Mouse (Mus musculus) spleen, postnatal 10 days (tissue): ENCODE measurements at regions not wholly inside any gene's neighbourhood (a gene's known extent, or its start where the extent isn't known, plus 50 kb on each side); places are given as distances from the start of the nearest gene placed in this dataset.

Experiments
- DNase-seq, 2 experiments: peaks; one replicate each; pipeline ENCODE4 v3.0.0; 2021 to 2022; ENCODE audit warnings: low spot score in 2 of 2

DNA sequence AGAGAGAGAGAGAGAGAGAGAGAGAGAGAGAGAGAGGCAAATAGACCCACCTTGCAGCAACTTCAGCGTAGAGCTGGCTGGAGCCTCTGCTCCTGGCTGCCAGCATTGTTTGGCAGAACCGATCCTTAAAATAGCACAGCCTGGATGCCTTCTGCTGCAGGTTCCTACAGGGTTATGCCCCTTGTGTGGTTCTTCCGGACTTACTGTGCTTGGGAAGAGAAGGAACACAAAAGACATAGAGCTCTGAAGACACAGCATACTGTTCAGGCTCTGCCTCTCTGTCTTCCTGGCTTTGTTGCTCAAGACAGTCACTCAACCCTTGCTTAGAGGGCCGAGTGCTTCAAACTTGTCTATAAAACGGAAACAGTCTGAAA is 86.2 kb upstream of the Slc25a26 start:
- DNase-seq, result no peak

DNA sequence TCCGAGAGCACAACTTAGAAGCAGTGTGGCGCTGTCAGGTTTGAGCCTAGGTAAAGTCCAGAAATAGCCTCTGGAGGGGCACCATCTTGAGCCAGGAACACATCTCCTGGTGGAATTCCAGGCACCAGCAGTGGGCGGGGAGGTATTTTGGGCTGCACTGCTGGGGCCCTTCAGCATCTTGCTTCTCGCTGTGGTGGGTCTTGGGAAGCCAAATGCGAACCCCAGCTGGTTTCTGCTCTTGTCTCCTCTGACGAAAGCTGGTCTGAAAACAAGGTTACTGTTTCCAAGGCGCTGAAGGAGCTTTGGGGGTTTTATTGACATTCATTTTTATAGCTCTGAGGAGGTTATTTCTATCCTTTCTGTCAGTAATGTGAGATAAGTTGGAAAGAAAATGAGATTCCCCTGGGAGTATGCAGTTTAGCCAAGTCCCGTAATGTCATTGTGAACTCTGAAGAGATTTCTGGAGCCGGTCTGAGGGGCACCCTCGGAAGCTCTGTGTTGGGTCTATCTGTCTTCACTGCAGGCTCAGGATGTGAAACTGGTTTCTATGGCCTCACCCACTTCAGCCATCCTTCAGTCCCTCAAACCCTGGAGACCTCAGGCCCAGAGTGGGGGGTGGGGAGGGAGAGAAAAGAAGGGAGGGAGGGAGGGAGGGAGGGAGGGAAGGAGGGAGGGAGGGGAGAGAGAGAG is 86.7 kb upstream of the Slc25a26 start:
- no peak for DNase-seq

DNA sequence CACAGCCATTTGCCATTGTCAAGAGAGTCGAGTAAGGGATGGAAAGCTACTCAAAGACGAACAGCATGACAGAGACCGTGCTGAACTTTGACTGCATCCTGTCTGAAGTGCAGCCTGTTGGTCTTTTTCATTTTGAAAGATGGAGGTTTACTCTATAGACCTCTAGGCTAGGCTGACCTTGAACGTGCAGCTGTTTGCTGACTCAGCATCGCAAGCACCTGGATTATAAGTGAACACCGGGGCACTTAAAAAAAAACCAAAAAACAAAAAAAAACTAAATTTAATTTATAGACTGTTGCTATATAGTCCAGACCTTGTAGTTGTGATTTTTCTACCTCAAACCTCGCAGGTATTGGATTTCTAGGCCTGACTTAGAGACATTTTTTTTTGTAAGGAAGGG is 87.8 kb upstream of the Slc25a26 start:
- DNase-seq, result no peak

DNA sequence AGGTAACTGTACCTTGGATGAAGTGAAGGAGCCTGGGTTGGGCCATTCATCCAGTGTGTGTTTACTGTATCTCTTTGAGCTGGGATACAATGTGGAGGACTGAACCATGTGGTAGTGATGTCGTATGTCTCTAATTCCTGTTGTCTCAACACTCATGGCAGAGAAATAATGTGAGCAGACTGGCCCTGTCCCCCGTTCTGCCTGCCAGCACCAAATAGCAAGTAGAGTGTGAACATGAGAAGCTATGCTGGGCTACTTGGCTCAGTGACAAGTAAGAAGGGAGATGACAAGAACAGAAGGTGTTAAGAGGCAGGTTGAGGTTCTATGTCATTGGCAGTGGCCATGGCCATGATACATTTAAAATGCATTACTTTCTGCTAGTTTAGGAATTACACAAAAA is 89.7 kb upstream of the Slc25a26 start:
- DNase-seq, result no peak

DNA sequence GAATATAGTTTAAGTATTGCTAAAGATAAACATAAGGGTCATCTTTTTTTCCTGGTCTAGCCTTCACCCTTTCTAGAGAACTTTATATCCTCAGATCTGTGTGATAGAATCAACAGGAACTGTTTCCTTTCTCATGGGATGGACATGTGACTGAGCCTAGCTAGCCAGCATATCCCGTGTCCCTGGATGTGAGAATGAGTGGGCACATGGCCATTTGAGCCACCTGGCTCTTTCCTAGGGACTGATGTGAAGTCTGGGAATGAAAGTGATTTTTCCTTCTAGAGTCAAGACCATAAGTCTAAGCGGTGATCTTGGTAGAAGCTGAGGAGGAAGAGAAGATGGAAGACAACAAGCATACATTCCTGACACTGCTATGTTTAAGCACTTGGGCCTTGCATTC is 91.1 kb upstream of the Slc25a26 start:
- no peak for DNase-seq

DNA sequence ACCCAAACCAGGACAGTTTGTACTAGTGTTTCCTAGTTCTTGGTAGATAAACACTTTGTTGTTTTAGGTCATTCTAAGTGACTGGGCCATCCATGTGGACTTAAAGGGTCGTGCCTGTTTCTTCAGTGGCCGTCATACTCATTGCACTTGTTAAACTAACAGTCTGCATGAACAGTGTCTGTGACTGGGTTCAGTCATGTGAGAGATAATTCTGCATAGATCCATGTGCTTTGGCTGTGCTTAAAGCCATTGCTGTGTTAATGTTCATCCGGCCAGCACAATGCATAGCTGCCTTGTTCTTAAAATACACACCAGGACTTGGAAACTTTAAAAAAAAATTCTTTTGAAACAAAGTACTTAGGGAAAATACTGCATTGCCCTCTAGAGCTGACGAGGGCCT is 92.4 kb upstream of the Slc25a26 start:
- DNase-seq, result no peak

DNA sequence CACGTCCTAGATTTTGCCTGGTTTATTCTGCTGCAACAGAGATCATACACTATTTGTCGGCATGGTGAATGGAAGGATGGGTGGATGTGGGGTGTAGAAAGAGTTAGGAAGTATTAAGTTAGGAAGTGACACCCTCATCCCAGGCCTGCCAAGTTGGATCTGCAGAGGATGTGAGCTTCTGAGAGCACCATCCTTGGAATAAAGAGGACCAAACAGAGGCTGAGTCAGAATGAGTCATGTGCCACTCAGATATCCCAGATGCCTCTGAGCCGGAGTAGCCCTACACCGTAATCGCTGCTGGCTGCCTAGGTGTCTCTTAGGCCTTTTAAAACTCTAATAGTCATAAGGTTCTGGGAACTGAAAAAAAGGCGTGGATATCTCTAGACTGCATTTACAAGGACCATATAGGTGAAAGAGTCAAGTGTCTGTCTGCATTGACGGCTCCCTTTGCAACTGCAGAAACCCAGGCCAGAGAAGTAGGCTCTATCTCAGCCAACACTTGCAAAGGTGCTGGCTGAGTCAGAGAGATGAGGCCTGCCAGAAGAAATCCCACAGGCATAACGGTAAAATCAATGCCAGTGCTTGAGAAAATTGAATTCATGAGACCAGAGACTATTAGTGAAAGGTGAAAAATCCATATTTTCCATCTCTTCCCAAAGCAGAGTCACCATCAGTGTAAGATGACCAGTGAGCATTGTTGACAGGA is 94.6 kb upstream of the Slc25a26 start:
- no peak for DNase-seq

DNA sequence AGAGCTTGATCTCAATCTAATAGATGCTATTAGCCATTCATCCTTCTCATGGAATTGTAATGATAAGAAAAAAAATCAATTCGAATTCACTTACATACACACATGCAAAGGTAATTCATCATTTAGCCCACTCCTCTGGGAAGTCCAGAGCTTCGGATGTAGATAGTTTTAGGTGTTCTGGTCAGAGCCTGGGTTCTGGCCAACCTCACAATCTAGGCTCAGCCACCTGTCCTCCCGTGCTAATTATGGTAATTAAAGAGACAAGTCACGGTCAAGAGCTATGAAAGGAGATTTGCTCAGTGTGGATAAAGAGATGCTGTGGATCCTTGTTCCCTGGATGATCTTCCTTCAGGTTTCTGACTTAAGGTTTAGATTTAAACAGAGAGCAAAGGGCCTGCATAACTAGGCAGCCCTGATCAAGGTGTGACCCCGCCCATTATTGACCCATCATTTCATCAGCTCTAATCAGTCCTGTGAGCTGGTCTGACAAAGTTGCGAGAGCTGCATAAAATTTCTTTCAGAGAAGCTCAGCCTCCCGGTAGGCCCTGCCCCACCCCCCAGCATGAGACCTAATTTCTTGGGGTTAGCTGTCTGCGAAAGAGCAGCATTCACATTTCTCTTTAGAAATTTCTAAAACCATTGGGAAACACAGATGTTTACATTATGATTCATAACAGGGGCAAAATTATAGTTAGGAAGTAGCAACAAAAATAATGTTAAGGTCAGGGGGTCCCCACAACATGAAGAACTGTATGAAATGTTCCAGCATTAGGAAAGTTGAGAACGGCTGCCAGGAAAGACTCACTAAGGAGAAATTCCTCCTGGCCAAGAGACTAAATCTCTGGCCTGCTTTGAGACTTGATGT is 98.3 kb upstream of the Slc25a26 start:
- DNase-seq, result no peak

DNA sequence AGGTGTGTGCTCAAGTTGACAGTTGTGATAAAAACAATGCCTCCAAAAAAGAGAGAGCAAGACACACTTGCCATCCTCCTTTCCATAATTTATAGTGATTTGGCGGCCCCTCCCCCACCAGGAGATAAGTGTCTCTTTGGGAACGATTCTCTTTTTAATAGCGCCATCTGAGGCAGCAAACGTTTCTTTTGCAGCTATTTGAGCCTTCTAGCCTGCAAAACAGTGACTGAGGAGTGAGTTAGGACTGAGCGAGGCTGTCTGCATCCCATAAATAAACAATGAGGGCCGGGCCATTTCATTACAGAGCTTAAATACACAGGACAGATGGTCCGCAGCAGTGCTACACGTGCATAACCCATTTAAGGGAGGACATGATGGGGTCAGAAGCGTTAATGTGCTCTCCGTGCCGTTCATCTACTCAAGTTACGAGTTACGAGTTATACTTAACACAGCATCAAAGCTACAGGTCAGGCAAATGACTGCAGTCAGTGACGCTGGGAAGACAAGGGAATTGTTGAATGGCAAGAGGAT is 99.0 kb upstream of the Slc25a26 start:
- DNase-seq, result no peak

DNA sequence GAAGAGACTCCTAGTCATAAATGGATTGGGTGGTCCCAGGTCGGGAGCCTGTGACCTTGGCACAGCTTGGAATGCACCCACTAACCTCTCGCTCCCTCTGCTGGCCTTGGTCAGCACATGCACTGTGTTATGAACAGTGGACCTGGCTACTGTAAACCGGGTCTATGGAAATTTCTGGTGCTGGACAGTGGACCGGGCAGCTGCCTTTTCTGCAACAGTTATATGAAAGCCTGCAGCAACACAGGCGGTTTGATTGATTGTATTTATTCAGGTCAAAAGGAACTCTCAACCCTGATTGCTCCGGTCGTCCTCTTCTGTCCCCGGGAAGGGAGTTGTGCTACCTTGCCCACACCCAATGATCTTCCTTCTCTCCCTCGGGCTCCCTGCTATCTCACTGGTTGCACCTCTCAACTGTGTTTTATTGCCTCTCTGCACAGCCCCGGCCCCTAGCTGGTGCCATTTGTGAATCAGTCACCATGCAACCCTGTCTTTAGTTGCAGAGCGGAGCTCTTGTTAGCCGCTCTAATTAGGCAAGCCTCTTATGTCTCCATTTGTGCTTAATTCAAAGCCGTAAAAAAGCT is 99.6 kb upstream of the Slc25a26 start:
- peak in 1 of 2 experiments; percentile 18 for DNase-seq

DNA sequence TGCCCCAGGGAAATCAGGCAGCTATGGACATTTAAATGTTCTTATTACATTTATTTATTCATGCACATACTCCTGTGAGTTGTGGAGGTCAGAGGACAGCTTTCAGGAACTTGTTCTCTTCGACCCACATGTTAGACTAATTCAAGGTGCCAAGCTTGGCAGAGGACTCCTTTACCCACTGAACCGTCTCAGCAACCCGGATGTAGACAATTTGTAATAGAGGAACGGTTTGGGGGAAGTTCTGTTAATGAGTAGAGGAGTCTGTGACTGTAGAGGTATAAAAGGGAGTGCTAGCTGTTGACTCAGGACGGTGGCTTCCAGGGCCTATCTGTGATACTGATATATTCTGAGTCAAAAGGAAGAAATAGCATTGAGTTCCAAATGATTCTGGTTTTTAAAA is 107.4 kb upstream of the Magi1 start:
- no peak for DNase-seq

DNA sequence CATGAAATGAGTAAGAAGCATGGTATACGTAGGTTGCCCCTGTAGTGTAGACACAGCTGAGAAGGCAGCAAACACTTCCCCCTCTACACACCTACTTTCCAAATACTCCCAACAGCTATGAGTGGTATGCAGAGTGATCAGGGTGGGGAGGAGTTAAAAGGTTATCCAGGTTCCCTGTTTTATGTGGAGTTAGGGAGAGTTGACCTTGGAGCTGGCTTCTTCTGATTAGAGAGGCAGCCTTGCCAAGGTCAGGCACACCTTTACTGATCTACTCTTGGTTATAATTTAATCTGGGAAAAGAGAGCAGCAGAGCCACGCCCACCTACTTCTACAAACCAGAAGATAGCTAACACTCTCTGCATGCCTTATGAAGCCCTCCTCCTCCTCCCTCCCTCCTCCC is 106.7 kb upstream of the Magi1 start:
- no peak for DNase-seq

DNA sequence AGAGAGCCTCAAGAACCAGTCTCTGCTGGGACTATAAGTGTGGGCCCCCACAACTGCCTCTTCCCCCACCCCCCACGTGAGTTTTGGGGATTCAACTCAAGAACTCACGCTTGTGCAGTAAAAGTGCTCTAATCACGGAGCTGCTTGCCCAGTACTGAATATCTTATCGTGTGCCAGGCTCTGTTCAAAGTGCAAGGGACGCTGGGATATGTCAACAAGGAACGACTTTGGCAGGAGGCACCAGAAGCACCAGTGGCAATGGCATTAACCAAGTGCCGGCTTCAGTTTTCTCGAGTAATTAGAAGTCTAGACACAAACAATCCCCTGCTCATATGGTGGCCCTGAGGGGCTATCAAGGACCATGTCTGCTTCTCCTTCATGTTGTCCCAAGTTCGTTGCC is 106.0 kb upstream of the Magi1 start:
- no peak for DNase-seq

DNA sequence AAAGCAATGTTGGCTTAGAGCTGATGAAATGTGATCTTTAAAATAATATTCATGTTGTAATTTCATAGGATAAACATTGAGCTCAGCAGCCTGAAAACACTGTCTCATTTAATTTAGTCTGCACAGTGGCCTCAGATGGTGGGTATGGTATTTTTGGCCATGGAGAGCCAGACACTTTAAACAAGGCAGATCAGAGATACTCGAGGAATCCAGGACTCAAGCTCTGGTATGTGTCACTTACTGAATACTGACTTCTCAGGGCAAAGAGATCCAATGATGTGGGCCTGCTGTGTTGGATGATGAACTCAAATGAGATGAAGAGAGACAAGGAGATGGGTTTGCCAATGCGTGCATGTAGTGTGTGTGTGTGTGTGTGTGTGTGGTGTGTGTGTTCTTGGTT is 103.9 kb upstream of the Magi1 start:
- DNase-seq, result no peak

DNA sequence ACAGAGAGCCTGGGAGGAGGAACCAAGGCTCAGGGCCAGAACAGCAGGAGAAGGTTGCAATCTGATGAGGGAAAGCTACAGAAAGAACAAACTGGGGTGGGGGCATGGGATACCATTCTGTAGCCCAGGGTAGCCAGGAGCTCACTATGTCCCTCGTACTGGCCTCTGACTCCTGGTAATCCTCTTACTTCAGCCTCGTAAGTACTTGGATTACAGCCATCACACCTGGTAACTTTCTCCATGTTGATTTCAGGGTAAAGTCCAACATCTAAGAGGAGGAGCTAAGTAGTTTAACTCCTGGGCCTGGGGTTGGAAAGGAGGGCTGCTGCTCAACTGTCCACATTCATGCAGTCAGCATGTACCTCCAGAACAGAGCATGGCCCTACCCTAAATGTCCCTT is 101.8 kb upstream of the Magi1 start:
- no peak for DNase-seq

DNA sequence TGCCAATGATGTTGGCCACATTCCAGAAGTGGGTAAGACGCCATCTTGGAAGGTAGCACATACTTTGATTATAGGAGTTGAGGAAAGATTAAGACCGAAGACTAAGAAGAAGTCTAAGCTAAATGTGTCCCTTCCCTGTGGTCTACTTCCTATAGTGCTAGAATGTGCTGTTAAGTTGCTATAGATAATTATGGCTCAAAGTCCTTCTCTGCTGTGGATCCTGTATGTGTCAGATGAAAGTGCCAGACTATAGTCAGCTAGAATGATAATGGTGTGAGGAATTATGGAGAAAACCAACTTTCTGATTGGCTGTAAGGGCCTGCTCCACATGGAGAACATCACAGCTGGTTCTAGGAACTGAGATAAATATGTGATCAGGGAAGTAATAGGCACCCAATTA is 86.3 kb upstream of the Magi1 start:
- no peak for DNase-seq

DNA sequence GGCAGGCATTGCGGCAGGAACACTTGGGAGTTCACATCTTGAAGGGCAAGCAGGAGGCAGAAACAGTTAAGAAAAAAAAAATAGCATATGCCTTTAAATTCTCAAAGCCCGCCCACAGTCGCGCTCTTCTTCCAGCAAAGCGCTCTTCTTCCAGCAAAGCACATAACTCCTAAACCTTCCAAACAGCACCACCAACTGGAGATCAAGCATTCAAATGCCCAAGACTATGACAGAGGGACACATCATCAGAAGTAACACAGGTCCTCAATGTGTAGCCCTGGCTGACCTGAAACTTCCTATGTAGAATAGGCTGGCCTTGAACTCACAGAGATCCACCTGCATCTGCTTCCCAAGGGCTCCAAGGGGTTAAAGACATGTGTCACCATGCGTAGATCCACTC is 80.2 kb upstream of the Magi1 start:
- DNase-seq, result no peak

DNA sequence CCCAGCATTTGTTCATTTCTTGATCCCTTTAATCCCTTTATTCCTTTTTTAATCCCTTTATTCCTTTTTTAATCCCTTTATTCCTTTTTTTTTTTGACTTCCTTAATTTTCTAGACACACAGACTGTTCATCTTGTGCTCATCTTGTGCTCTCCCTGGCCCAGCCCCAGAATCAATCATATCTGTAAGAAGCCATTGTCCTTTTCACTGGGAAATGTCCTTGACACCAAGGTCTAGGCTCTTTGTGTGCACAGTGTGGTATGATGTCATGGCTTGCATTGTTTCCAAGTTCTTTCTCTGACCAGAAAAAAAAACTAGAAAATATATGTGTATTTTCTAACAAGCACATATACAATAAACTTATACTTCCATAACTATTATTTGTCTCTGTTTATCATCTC is 78.9 kb upstream of the Magi1 start:
- no peak for DNase-seq

DNA sequence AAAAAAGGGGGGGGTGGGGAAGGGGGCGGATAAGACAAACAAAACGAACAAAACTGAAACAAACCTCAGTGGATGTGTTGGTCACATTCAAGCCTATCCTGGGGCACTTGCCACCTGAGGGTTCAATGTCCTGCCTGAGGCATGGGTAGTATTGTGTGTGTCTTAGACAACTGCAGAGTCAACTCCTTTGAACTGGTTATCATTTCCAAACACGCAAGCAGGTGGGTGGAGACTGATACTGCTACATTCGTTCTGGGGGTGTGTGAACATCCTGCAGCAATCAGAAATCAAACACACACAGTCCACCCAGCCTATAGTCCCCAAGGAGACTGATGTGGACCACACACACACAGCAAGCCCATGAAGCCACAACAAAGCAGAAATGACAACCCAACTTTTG is 73.9 kb upstream of the Magi1 start:
- no peak for DNase-seq

DNA sequence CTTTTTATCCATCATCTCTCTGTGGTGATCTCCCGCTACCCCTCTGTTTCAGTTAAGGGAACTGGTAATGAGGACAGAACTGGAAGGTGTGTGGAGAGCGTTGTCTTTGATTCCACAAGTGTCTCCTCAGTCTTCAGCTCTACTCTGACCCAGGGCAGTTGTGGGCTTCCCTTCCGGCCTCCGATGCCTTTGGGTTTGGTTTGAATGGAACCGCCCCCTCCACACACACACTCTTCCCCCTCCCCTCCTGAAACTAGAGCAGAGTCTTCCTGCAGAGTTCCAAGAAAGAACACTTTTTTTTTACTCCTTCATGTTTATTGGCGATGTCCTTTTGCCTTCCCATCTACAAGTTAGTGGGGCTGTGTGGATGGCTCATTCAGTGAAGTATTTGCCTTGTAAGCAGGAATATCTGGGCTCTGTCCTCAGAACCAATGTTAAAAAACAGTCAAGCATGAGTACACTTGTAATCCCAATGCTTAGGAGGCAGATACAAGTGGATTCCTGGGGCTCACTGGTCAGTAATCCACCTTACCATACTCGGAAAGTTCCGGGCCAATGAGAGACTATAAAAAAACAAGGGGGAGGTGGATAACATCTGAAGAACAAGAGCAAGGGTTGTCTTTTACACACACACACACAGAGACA is 70.9 kb upstream of the Magi1 start:
- DNase-seq, result no peak

DNA sequence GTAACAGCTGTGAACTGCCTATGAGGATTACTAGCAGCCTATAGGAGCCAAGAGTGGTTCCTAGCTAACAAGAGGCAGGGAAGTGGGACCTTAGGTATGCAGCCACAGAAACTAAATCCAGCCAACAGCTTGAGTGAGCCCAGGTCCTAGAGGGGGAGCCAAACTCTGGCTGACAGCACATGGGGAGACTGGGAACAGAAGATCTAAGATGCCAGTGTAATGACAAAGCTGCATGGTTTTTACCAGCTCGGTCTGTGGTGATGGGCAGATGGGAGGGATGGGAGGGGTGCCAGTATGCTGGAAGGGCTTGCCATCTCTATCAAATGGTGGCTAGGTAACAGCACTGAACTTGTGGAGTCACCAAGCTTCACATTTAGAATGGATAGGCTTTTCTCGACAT is 60.6 kb upstream of the Magi1 start:
- no peak for DNase-seq

DNA sequence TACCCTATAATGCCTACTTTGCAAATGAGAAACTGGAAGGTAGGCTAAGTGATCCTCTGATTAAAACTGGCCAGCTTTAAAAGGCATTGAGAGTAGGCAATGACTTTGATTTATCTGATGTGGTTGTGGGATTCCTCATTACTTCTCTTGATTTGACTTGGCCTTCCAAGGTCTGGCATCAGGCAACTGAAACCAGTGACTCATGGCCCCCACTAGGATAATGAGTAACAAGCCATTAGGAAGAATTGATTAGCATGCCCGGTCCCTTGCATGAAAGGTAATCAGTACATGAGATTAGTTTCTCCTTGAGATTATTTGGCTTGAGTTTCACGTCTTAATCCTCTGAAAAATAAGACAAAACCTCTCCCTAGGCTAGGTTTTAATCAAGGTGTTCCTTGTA is 56.8 kb upstream of the Magi1 start:
- DNase-seq, result no peak
